8 mouse cellular contexts compared by ENCODE assay signal in the genomic region with DNA sequence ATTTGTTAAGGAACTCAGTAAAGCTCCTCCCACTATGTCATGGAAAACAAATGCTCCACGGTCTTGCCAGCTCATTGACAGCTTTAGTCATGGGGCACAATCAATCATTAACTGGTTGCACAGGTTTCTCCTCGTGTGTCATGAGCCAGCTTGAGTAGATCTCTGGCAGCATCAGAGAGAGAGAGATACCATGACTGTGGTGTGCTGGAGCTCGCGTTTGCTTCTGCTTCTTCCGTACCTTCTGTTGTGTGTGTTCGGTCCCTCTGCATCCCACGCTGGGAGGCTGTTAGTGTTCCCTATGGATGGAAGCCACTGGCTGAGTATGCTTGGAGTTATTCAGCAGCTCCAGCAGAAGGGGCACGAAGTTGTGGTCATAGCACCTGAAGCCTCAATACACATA. TPM values are rescaled to one million over a fixed set of nuclear protein-coding genes. Genes with fewer than 3 reads are reported as not detected.
DNase-seq lines count a peak whose midpoint lies in the region; ATAC-seq and TF ChIP-seq lines count a peak whose summit lies in the region.

A gene (plus strand): TSS at position 148 of the 400 bp plus-strand sequence.

- TF ChIP-seq CTCF in kidney, postnatal 0 days (IDR thresholded peaks at IDR 0.05; ENCODE audit: low read depth), result no peak
- TF ChIP-seq CTCF in gastrocnemius, adult 2 months (IDR thresholded peaks at IDR 0.05), result no peak

- H3K27ac ChIP-seq in liver, embryonic 12.5 days, result no peak within 1 kb of the TSS
- no peak within 1 kb of the TSS for H3K27ac ChIP-seq in kidney, postnatal 0 days
- H3K27ac ChIP-seq in gastrocnemius, adult 2 months, result no peak within 1 kb of the TSS

- no peaks in the 10 kb centered on the region for H3K36me3 ChIP-seq in liver, embryonic 12.5 days
- H3K36me3 ChIP-seq in kidney, postnatal 0 days (ENCODE audit: insufficient read depth, low read length), result no peaks in the 10 kb centered on the region

- H3K9me3 ChIP-seq in liver, embryonic 12.5 days (replicated peaks), result peaks cover 46% of the 10 kb centered on the region
- peaks cover 47% of the 10 kb centered on the region for H3K9me3 ChIP-seq in kidney, postnatal 0 days (replicated peaks; ENCODE audit: low read length)

- intact Hi-C loops in gastrocnemius, adult 2 months (cut with DNase I), result no loop called here

- no peak within 1 kb of the TSS for H3K4me3 ChIP-seq in liver, embryonic 12.5 days
- no peak within 1 kb of the TSS for H3K4me3 ChIP-seq in kidney, postnatal 0 days (replicated peaks; ENCODE audit: low read depth, low read length)
- H3K4me3 ChIP-seq in gastrocnemius, adult 2 months, result no peak within 1 kb of the TSS

- no peak within 1 kb of the TSS for H3K9ac ChIP-seq in liver, embryonic 12.5 days
- H3K9ac ChIP-seq in kidney, postnatal 0 days (ENCODE audit: low read depth, low read length), result no peak within 1 kb of the TSS

- no peaks in the 10 kb centered on the region for H3K27me3 ChIP-seq in liver, embryonic 12.5 days (replicated peaks)
- no peaks in the 10 kb centered on the region for H3K27me3 ChIP-seq in kidney, postnatal 0 days (ENCODE audit: insufficient read depth, low read length)

- peak; percentile 14 for DNase-seq in liver
- DNase-seq in embryo, embryonic 9.5 days (ENCODE audit: extremely low spot score), result peak; percentile 25
- DNase-seq in kidney, postnatal 0 days (ENCODE audit: low spot score), result peak; percentile 41
- DNase-seq in gastrocnemius, adult 2 months, result no peak
- no peak for DNase-seq in cerebellum, postnatal 4 days (ENCODE audit: low spot score in 2 of 2)

- 54% methylated on average over 8 of the region's 8 CpGs for WGBS in liver, embryonic 12.5 days (ENCODE audit: insufficient replicate concordance)
- 69% methylated on average over 8 of the region's 8 CpGs for WGBS in kidney, postnatal 0 days

- no peak within 1 kb of the TSS for H3K4me2 ChIP-seq in liver, embryonic 12.5 days
- H3K4me2 ChIP-seq in kidney, postnatal 0 days (ENCODE audit: low read length), result no peak within 1 kb of the TSS

- ATAC-seq in liver, embryonic 12.5 days, result no peak
- peak; percentile 6; the same call in 1 of the 2 replicates for ATAC-seq in kidney, postnatal 0 days (replicated peaks; ENCODE audit: low FRiP score, low read depth)
- peak; percentile 6; the same call in 1 of the 2 replicates for ATAC-seq in neutrophil, adult 5-6 weeks (ENCODE audit: extremely low read depth, insufficient number of reproducible peaks, low FRiP score, poor library complexity, severe bottlenecking)
- no peak for ATAC-seq in erythroblast, adult 5-6 weeks (replicated peaks; ENCODE audit: low FRiP score, poor library complexity, severe bottlenecking)

- peaks cover 18% of the 10 kb centered on the region for H3K4me1 ChIP-seq in liver, embryonic 12.5 days
- no peaks in the 10 kb centered on the region for H3K4me1 ChIP-seq in kidney, postnatal 0 days (replicated peaks; ENCODE audit: insufficient read depth, low read length)

RNA-seq across cellular contexts. Expression of the gene that starts here (rescaled TPM):
- polyA plus RNA-seq in liver, embryonic 12.5 days (2016; fragmentation: Nextera tagmentation; extraction: Ambion mirVana), result not detected in 2 replicates
- 4.8 and 6.2 TPM in 2 replicates for polyA plus RNA-seq in kidney, postnatal 0 days (2015; fragmentation: Nextera tagmentation; extraction: Ambion mirVana)
- 1.1 and 3.5 TPM in 2 replicates for total RNA-seq in neutrophil, adult 5-6 weeks (2017)
- total RNA-seq in gastrocnemius, adult 2 months (2021), result not detected
- total RNA-seq in erythroblast, adult 5-6 weeks (2015; ENCODE audit: low replicate concordance), result not detected in 2 replicates
- 0.70 and 1.0 TPM in 2 replicates for total RNA-seq in erythroblast, adult 5-6 weeks (2017; ENCODE audit: low replicate concordance)

Comparison
In these comparisons a context has a peak if more than half of its experiments do, and no peak if none do; other contexts are left out.
1. DNase-seq: peak in liver (single experiment), embryo, embryonic 9.5 days (single experiment) and kidney, postnatal 0 days (single experiment); none in gastrocnemius, adult 2 months (single experiment) and cerebellum, postnatal 4 days (0 of 2).
2. ATAC-seq: peak in kidney, postnatal 0 days (single experiment) and neutrophil, adult 5-6 weeks (single experiment); none in liver, embryonic 12.5 days (single experiment) and erythroblast, adult 5-6 weeks (single experiment).